Mouse (Mus musculus) urinary bladder, postnatal 25 days (tissue): ENCODE results near the gene Top2b.
A peak's percentile ranks its signal among the peaks of the same experiment; 100 is the strongest.

Experiments
- DNase-seq: peaks from one replicate; pipeline ENCODE4 v3.0.0; 2022; ENCODE audit warnings: low spot score

Gene Top2b

GRCm38 (mm10) chr14:16414163-16414562, 49.2 kb downstream of the Top2b start:
- no peak for DNase-seq

GRCm38 (mm10) chr14:16427569-16427968, 62.6 kb downstream of the Top2b start:
- DNase-seq = no peak

GRCm38 (mm10) chr14:16431941-16432499, 67.0 kb downstream of the Top2b start:
- no peak for DNase-seq

GRCm38 (mm10) chr14:16432550-16432949, 67.6 kb downstream of the Top2b start:
- DNase-seq = no peak

- DNase-seq = no peak
Measured at GRCm38 (mm10) chr14:16433206-16433605, 68.2 kb downstream of the Top2b start.

GRCm38 (mm10) chr14:16434396-16435171, 69.6 kb downstream of the Top2b start:
- DNase-seq = peak; percentile 52

GRCm38 (mm10) chr14:16437386-16437785, 72.4 kb downstream of the Top2b start:
- no peak for DNase-seq

- no peak for DNase-seq
Measured at GRCm38 (mm10) chr14:16439385-16440126, 74.6 kb downstream of the Top2b start.

- no peak for DNase-seq
Measured at GRCm38 (mm10) chr14:16444859-16445258, 79.9 kb downstream of the Top2b start.

- DNase-seq = no peak
Measured at GRCm38 (mm10) chr14:16447587-16447986, 82.6 kb downstream of the Top2b start.

- no peak for DNase-seq
Measured at GRCm38 (mm10) chr14:16448269-16448987, 83.4 kb downstream of the Top2b start.

- no peak for DNase-seq
Measured at GRCm38 (mm10) chr14:16478606-16479323, 113.8 kb downstream of the Top2b start.

GRCm38 (mm10) chr14:16479521-16479920, 114.5 kb downstream of the Top2b start:
- no peak for DNase-seq

GRCm38 (mm10) chr14:16480621-16481020, 115.6 kb downstream of the Top2b start:
- no peak for DNase-seq

- DNase-seq = no peak
Measured at GRCm38 (mm10) chr14:16483656-16484380, 118.8 kb downstream of the Top2b start.
